Mouse (Mus musculus): Measurements from ENCODE around the gene C130026I21Rik. TPM values are rescaled to one million over a fixed set of nuclear protein-coding genes. Genes with fewer than 3 reads are reported as not detected.
"Not testable (repeated sequence)": the region's sequence is repeated elsewhere in the genome, so short reads cannot be mapped to it uniquely, and the experiment has no call there.

C130026I21Rik gene
- polyA plus RNA-seq, 1 experiment from 2014 or later: 0.63 TPM

GRCm38 (mm10) chr1:84987729-84988128 lies 282.6 kb downstream of the C130026I21Rik start:
- not testable (repeated sequence) for H3K4me1 ChIP-seq (ENCODE audit: control insufficient read depth, insufficient read depth, low read length); H3K9ac ChIP-seq (ENCODE audit: low read length); ATAC-seq (ENCODE audit: insufficient read depth, low FRiP score); H3K4me3 ChIP-seq (replicated peaks; ENCODE audit: low read length); H3K27ac ChIP-seq (ENCODE audit: low read length); H3K4me2 ChIP-seq (ENCODE audit: low read depth, low read length); H3K36me3 ChIP-seq (ENCODE audit: control insufficient read depth, insufficient read depth, low read length); H3K9me3 ChIP-seq (replicated peaks; ENCODE audit: control insufficient read depth, low read length); H3K27me3 ChIP-seq (ENCODE audit: control insufficient read depth, insufficient read depth, low read length)
- 70% methylated on average over 6 of the region's 8 CpGs for WGBS

GRCm38 (mm10) chr1:84961779-84962178 lies 308.6 kb downstream of the C130026I21Rik start:
- under 1% methylated on average over 12 of the region's 12 CpGs for WGBS
- not testable (repeated sequence) for H3K27me3 ChIP-seq (ENCODE audit: control insufficient read depth, insufficient read depth, low read length); H3K4me3 ChIP-seq (replicated peaks; ENCODE audit: low read length); H3K27ac ChIP-seq (ENCODE audit: low read length); H3K4me1 ChIP-seq (ENCODE audit: control insufficient read depth, insufficient read depth, low read length); ATAC-seq (ENCODE audit: insufficient read depth, low FRiP score); H3K9me3 ChIP-seq (replicated peaks; ENCODE audit: control insufficient read depth, low read length); H3K9ac ChIP-seq (ENCODE audit: low read length); H3K4me2 ChIP-seq (ENCODE audit: low read depth, low read length); H3K36me3 ChIP-seq (ENCODE audit: control insufficient read depth, insufficient read depth, low read length)

DNA sequence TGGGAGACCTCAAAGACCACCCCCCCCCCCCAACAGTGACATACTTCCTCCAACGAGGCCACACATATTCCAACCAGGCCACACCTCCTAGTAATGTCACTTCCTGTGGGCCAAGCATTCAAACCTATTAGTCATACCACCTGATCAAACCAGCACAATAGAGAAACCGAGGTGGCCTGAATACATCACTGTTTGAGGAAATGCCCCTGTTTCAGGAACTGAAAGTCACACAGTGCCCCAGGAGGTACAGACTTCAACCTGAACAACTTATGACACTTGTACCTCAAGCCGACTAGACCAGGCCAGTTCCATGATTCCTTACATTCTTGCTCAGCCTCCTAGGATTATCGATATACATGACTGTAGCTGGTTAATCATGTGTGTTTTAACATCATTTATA lies 312.7 kb downstream of the C130026I21Rik start:
- not testable (repeated sequence) for H3K9ac ChIP-seq (ENCODE audit: low read length); H3K4me2 ChIP-seq (ENCODE audit: low read depth, low read length); ATAC-seq (ENCODE audit: insufficient read depth, low FRiP score); H3K27me3 ChIP-seq (ENCODE audit: control insufficient read depth, insufficient read depth, low read length); H3K27ac ChIP-seq (ENCODE audit: low read length); H3K4me3 ChIP-seq (replicated peaks; ENCODE audit: low read length); H3K36me3 ChIP-seq (ENCODE audit: control insufficient read depth, insufficient read depth, low read length); H3K4me1 ChIP-seq (ENCODE audit: control insufficient read depth, insufficient read depth, low read length); H3K9me3 ChIP-seq (replicated peaks; ENCODE audit: control insufficient read depth, low read length)
- 81% methylated on average over 4 of the region's 4 CpGs for whole genome bisulfite sequencing

- not testable (repeated sequence) for H3K27ac ChIP-seq (ENCODE audit: low read length); H3K9ac ChIP-seq (ENCODE audit: low read length); H3K4me2 ChIP-seq (ENCODE audit: low read depth, low read length); H3K4me1 ChIP-seq (ENCODE audit: control insufficient read depth, insufficient read depth, low read length); ATAC-seq (ENCODE audit: insufficient read depth, low FRiP score); H3K36me3 ChIP-seq (ENCODE audit: control insufficient read depth, insufficient read depth, low read length); H3K27me3 ChIP-seq (ENCODE audit: control insufficient read depth, insufficient read depth, low read length); H3K4me3 ChIP-seq (replicated peaks; ENCODE audit: low read length); H3K9me3 ChIP-seq (replicated peaks; ENCODE audit: control insufficient read depth, low read length)
- 100% methylated on average over 3 of the region's 3 CpGs for WGBS
Measured at GRCm38 (mm10) chr1:84956771-84957170, 313.6 kb downstream of the C130026I21Rik start.

- Histone ChIP-seq H3K9me3 (replicated peaks; ENCODE audit: control insufficient read depth, low read length) (no peaks in the 10 kb centered on the region; the same call in 1 of the 2 replicates), H3K4me2 (ENCODE audit: low read depth, low read length) (no peak overlapping the region), H3K9ac (ENCODE audit: low read length) (no peak overlapping the region), H3K4me1 (ENCODE audit: control insufficient read depth, insufficient read depth, low read length) (no peaks in the 10 kb centered on the region), H3K36me3 (ENCODE audit: control insufficient read depth, insufficient read depth, low read length) (no peaks in the 10 kb centered on the region), H3K27me3 (ENCODE audit: control insufficient read depth, insufficient read depth, low read length) (no peaks in the 10 kb centered on the region), H3K4me3 (replicated peaks; ENCODE audit: low read length) (no peak overlapping the region), H3K27ac (ENCODE audit: low read length) (no peak overlapping the region)
- WGBS: 71% methylated on average over 10 of the region's 10 CpGs
- ATAC-seq (ENCODE audit: insufficient read depth, low FRiP score): no peak
Measured at GRCm38 (mm10) chr1:84952456-84953181, 317.7 kb downstream of the C130026I21Rik start.

- no peak overlapping the region for H3K27ac ChIP-seq (ENCODE audit: low read length)
- no peak for ATAC-seq (ENCODE audit: insufficient read depth, low FRiP score)
- WGBS: 76% methylated on average over 3 of the region's 3 CpGs
- no peaks in the 10 kb centered on the region for H3K4me1 ChIP-seq (ENCODE audit: control insufficient read depth, insufficient read depth, low read length)
- no peak overlapping the region for H3K9ac ChIP-seq (ENCODE audit: low read length)
- H3K36me3 ChIP-seq (ENCODE audit: control insufficient read depth, insufficient read depth, low read length): no peaks in the 10 kb centered on the region
- no peak overlapping the region for H3K4me3 ChIP-seq (replicated peaks; ENCODE audit: low read length)
- no peak overlapping the region for H3K4me2 ChIP-seq (ENCODE audit: low read depth, low read length)
- H3K27me3 ChIP-seq (ENCODE audit: control insufficient read depth, insufficient read depth, low read length): no peaks in the 10 kb centered on the region
- no peaks in the 10 kb centered on the region; the same call in 1 of the 2 replicates for H3K9me3 ChIP-seq (replicated peaks; ENCODE audit: control insufficient read depth, low read length)
Measured at GRCm38 (mm10) chr1:84951566-84951965, 318.8 kb downstream of the C130026I21Rik start.

DNA sequence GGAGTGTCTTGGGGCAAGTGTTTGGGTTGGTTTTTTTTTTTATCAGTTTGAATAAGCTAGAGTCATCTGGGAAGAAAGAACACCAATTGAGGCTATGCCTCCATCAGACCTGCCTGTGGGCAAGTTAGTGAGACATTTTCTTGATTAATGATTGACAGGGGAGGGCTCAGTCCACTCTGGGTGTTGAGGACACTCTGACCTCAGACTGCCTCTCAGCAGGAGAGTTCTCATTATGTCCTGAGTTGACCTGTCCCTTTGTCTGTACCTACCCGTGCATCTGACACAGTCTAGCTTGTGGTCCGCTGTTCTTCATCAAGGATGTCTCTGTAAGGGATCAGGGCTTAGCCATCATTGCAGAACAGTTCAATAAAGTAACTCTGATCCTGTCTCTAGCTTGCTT lies 323.0 kb downstream of the C130026I21Rik start:
- no peak for ATAC-seq (ENCODE audit: insufficient read depth, low FRiP score)
- WGBS: 69% methylated on average over 2 of the region's 2 CpGs
- Histone ChIP-seq H3K4me1 (ENCODE audit: control insufficient read depth, insufficient read depth, low read length) (no peaks in the 10 kb centered on the region), H3K9ac (ENCODE audit: low read length) (no peak overlapping the region), H3K27me3 (ENCODE audit: control insufficient read depth, insufficient read depth, low read length) (no peaks in the 10 kb centered on the region), H3K9me3 (replicated peaks; ENCODE audit: control insufficient read depth, low read length) (no peaks in the 10 kb centered on the region; the same call in 1 of the 2 replicates), H3K36me3 (ENCODE audit: control insufficient read depth, insufficient read depth, low read length) (no peaks in the 10 kb centered on the region), H3K4me2 (ENCODE audit: low read depth, low read length) (no peak overlapping the region), H3K27ac (ENCODE audit: low read length) (no peak overlapping the region), H3K4me3 (replicated peaks; ENCODE audit: low read length) (no peak overlapping the region)

DNA sequence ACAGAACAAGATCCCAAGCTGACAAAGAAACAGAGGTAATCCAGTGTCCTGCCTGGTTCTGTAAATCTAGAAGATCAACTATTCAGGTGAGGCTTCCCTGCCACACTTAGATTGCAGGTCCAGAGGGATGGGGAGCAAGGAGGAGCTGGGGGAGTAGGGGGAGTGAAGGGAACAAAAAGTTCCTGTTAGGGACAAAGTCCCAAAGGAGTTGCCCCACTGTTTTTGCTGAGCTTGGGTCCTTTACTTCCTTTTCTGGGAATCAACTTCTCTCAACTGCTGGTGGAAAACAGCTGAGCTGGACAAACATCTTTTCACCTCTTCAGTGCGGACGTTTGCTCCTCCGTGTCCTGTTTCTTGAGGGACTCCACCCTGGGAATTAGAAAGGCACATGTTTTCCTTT lies 324.4 kb downstream of the C130026I21Rik start:
- 63% methylated on average over 3 of the region's 3 CpGs for WGBS
- Histone ChIP-seq H3K27me3 (ENCODE audit: control insufficient read depth, insufficient read depth, low read length) (no peaks in the 10 kb centered on the region), H3K36me3 (ENCODE audit: control insufficient read depth, insufficient read depth, low read length) (no peaks in the 10 kb centered on the region), H3K4me2 (ENCODE audit: low read depth, low read length) (no peak overlapping the region), H3K27ac (ENCODE audit: low read length) (no peak overlapping the region), H3K4me3 (replicated peaks; ENCODE audit: low read length) (no peak overlapping the region), H3K4me1 (ENCODE audit: control insufficient read depth, insufficient read depth, low read length) (no peaks in the 10 kb centered on the region), H3K9ac (ENCODE audit: low read length) (no peak overlapping the region), H3K9me3 (replicated peaks; ENCODE audit: control insufficient read depth, low read length) (no peaks in the 10 kb centered on the region)
- no peak for ATAC-seq (ENCODE audit: insufficient read depth, low FRiP score)

DNA sequence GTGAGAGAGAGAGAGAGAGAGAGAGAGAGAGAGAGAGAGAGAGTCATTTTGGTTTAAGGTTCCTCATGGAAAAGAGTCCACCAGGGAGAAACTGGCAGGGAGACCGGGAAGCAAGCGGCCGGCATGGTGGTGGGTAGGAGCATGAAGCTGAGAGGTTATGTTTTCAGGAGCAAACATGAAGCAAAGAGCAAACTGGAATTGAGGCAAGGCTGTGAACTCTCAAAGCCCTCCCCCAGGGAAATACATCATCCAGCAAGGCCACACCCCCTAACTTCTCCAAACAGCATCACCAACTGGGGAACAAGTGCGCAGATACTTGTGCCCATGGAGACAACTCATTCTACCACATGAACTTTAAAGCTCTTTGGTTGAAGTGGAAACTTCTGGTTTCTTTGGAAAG lies 326.8 kb downstream of the C130026I21Rik start:
- no peaks in the 10 kb centered on the region for H3K9me3 ChIP-seq (replicated peaks; ENCODE audit: control insufficient read depth, low read length)
- no peak overlapping the region for H3K27ac ChIP-seq (ENCODE audit: low read length)
- WGBS: 95% methylated on average over 4 of the region's 4 CpGs
- ATAC-seq (ENCODE audit: insufficient read depth, low FRiP score): no peak
- H3K36me3 ChIP-seq (ENCODE audit: control insufficient read depth, insufficient read depth, low read length): no peaks in the 10 kb centered on the region
- H3K9ac ChIP-seq (ENCODE audit: low read length): no peak overlapping the region
- no peaks in the 10 kb centered on the region for H3K27me3 ChIP-seq (ENCODE audit: control insufficient read depth, insufficient read depth, low read length)
- no peak overlapping the region for H3K4me2 ChIP-seq (ENCODE audit: low read depth, low read length)
- no peaks in the 10 kb centered on the region for H3K4me1 ChIP-seq (ENCODE audit: control insufficient read depth, insufficient read depth, low read length)
- H3K4me3 ChIP-seq (replicated peaks; ENCODE audit: low read length): no peak overlapping the region

Data from stomach, embryonic 16.5 days (tissue).